Mouse (Mus musculus): ENCODE measurements around the gene Slc17a7. TPM values are rescaled to one million over a fixed set of nuclear protein-coding genes. Genes with fewer than 3 reads are reported as not detected.

Gene Slc17a7
- not detected for polyA plus RNA-seq (2014; fragmentation: Illumina TruSeq; extraction: RNeasy Lipid Tissue Mini Kit (QIAGEN cat#74804); ENCODE audit: low read depth, low replicate concordance)

DNA sequence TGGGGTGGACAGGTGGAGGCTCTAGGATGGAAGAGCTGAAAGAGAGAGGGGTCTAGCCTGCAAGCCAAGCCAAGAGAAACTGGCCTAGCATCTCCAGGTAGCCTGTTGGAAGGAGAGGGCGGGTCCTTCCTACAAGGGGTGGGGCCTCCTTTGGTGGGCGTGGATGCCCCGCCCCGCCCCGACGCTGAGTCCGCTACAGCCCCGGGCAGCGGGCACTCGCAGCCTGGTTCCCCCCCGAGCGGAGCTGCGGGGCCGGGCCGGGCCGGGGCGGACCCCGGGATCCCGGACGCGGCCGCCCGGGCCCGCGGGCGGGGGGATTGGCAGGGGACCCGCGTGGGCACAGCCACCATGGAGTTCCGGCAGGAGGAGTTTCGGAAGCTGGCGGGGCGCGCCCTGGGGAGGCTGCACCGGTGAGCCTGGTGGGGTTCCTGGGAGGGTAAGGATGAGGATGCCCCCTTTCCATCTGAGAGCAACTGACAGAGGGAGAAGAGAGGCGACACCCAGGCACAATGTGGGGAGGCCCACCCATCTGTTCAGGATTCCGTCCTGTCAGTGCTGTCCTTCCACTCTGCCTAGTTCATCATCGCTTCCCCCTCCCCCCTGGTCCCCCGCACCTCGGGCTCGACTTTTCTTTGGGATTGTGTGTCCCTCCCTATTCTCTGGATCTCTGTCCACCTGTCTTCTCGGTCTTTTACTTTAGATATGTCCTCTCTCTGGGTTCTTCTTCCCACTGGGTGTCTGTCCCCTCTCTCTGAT lies at the start of gene Slc17a7:
Gene Slc17a7 (plus strand): TSS at position 215 of the 756 bp plus-strand sequence.

GRCm38 (mm10) chr7:45124224-45125143 lies 39.3 kb upstream of the Slc17a7 start, which contains the start of gene Rps11:
Gene Rps11, minus strand, starts transcription at chr7:45124439.

GRCm38 (mm10) chr7:45128624-45129246 lies 35.0 kb upstream of the Slc17a7 start, which contains the start of gene Rpl13a:
Gene Rpl13a, minus strand, starts transcription at chr7:45128761.

DNA sequence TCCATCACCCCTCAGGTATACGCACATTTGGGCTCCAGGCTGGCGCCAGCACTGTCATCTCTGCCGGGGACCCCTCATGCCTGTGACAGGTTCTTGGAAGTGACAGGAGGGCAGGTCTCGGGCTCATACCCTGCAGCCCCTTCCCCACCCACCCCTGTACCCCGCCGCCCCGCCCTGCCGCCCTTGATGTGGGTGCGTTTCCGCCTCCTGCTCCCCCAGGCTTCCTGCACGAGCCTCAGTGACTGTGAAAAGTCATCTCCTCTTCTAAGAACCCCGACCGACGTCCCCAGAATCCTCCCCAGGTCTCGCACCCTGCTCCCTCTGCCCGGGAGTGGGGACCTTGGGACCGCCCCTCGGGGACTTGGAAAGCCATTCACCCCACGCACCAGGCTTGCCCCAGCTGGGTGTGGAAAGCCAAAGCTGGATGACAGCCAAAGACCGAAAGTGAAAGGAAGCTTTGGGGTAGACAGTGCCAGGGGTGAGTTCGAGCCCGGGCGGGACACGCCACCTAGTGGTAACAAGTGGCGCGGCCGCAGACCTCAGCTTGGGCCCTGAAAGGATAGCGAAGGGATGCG lies 27.7 kb upstream of the Slc17a7 start, which contains the start of the genes Gm45713 and Flt3l:
Gene Gm45713 (minus strand): TSS at position 239 of the 575 bp plus-strand sequence.
Gene Flt3l (minus strand): TSS at position 440 of the 575 bp plus-strand sequence.

GRCm38 (mm10) chr7:45154096-45154992 lies 9.4 kb upstream of the Slc17a7 start, which contains the start of the genes Pih1d1 and Aldh16a1:
Gene Pih1d1, plus strand, starts transcription at chr7:45154303.
Gene Aldh16a1, minus strand, starts transcription at chr7:45154584.

DNA sequence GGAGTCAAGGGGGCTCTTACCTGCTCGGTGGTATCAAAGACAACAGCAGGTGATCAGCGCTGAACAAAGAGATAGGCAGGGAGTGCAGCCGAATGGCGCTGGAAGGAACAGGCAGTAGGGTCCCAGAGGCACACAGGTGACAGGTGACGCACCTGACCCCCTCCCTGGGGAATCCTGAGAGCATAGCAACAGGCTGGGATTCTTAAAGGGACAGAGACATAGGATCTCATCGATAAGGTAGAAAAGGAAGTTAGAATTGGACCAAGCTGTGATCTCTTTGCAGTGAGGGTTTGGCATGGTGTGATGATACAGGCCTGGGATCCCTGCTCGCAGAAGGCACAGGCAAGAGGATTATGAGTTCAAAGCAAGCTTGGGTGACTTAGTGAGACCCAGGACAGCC lies 15.7 kb downstream of the Slc17a7 start, which contains the start of gene Gfy:
Gene Gfy (minus strand): TSS at position 101 of the 400 bp plus-strand sequence.

GRCm38 (mm10) chr7:45180896-45181477 lies 17.2 kb downstream of the Slc17a7 start, which contains the start of gene Pth2:
Gene Pth2, plus strand, starts transcription at chr7:45180995.

GRCm38 (mm10) chr7:45204380-45205143 lies 40.8 kb downstream of the Slc17a7 start, which contains the start of gene Ccdc155:
Gene Ccdc155, minus strand, starts transcription at chr7:45204892.

DNA sequence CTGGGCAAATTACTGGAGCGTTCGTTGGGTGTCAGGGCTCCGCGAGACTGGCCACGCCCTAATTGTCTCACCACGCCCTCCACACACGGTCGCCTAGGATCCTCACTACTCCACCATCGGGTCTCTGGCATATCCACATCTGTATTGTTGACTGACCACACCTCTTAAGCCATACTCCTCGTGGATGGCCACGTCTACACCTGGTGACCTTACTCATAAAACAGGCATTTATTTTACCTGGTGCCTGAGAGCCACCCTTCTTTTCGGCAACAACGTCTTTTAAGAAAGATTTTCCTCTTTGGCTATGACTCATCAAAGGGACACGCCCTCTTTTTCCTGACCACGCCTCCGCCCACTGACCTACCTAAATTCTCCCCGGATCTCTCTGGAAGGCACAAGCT lies 48.1 kb downstream of the Slc17a7 start, which contains the start of gene Dkkl1:
Gene Dkkl1 (minus strand): TSS at position 297 of the 401 bp plus-strand sequence.

GRCm38 (mm10) chr7:45215673-45216441 lies 52.1 kb downstream of the Slc17a7 start, which contains the start of gene Tead2:
Gene Tead2, plus strand, starts transcription at chr7:45215753.

Other genes with a start within 250 kb of the Slc17a7 start
- gene Ap2a1, start 234.5 kb upstream of the Slc17a7 start, polyA plus RNA-seq (2014; fragmentation: Illumina TruSeq; extraction: RNeasy Lipid Tissue Mini Kit (QIAGEN cat#74804); ENCODE audit: low read depth, low replicate concordance): 23.6 TPM
- gene Tsks, start 220.7 kb upstream of the Slc17a7 start, polyA plus RNA-seq (2014; fragmentation: Illumina TruSeq; extraction: RNeasy Lipid Tissue Mini Kit (QIAGEN cat#74804); ENCODE audit: low read depth, low replicate concordance): not detected
- 0.70 TPM for gene Cpt1c, start 189.1 kb upstream of the Slc17a7 start, polyA plus RNA-seq (2014; fragmentation: Illumina TruSeq; extraction: RNeasy Lipid Tissue Mini Kit (QIAGEN cat#74804); ENCODE audit: low read depth, low replicate concordance)
- gene Prmt1, start 177.4 kb upstream of the Slc17a7 start, polyA plus RNA-seq (2014; fragmentation: Illumina TruSeq; extraction: RNeasy Lipid Tissue Mini Kit (QIAGEN cat#74804); ENCODE audit: low read depth, low replicate concordance): 9.0 TPM
- gene Irf3, start 166.3 kb upstream of the Slc17a7 start, polyA plus RNA-seq (2014; fragmentation: Illumina TruSeq; extraction: RNeasy Lipid Tissue Mini Kit (QIAGEN cat#74804); ENCODE audit: low read depth, low replicate concordance): 24.6 TPM
- gene Bcl2l12, start 165.2 kb upstream of the Slc17a7 start, polyA plus RNA-seq (2014; fragmentation: Illumina TruSeq; extraction: RNeasy Lipid Tissue Mini Kit (QIAGEN cat#74804); ENCODE audit: low read depth, low replicate concordance): not detected
- 4.1 TPM for gene Scaf1, start 147.6 kb upstream of the Slc17a7 start, polyA plus RNA-seq (2014; fragmentation: Illumina TruSeq; extraction: RNeasy Lipid Tissue Mini Kit (QIAGEN cat#74804); ENCODE audit: low read depth, low replicate concordance)
- 5.8 TPM for gene Rras, start 146.0 kb upstream of the Slc17a7 start, polyA plus RNA-seq (2014; fragmentation: Illumina TruSeq; extraction: RNeasy Lipid Tissue Mini Kit (QIAGEN cat#74804); ENCODE audit: low read depth, low replicate concordance)
- gene Prr12, start 111.1 kb upstream of the Slc17a7 start, polyA plus RNA-seq (2014; fragmentation: Illumina TruSeq; extraction: RNeasy Lipid Tissue Mini Kit (QIAGEN cat#74804); ENCODE audit: low read depth, low replicate concordance): 0.41 TPM
- gene Nosip, start 101.5 kb upstream of the Slc17a7 start, polyA plus RNA-seq (2014; fragmentation: Illumina TruSeq; extraction: RNeasy Lipid Tissue Mini Kit (QIAGEN cat#74804); ENCODE audit: low read depth, low replicate concordance): 7.3 TPM
- 3.9 TPM for gene Prrg2, start 101.3 kb upstream of the Slc17a7 start, polyA plus RNA-seq (2014; fragmentation: Illumina TruSeq; extraction: RNeasy Lipid Tissue Mini Kit (QIAGEN cat#74804); ENCODE audit: low read depth, low replicate concordance)
- gene Rcn3, start 71.7 kb upstream of the Slc17a7 start, polyA plus RNA-seq (2014; fragmentation: Illumina TruSeq; extraction: RNeasy Lipid Tissue Mini Kit (QIAGEN cat#74804); ENCODE audit: low read depth, low replicate concordance): not detected
- 21.6 TPM for gene Fcgrt, start 60.1 kb upstream of the Slc17a7 start, polyA plus RNA-seq (2014; fragmentation: Illumina TruSeq; extraction: RNeasy Lipid Tissue Mini Kit (QIAGEN cat#74804); ENCODE audit: low read depth, low replicate concordance)
- 313 TPM for gene Rps11, start 39.5 kb upstream of the Slc17a7 start, polyA plus RNA-seq (2014; fragmentation: Illumina TruSeq; extraction: RNeasy Lipid Tissue Mini Kit (QIAGEN cat#74804); ENCODE audit: low read depth, low replicate concordance)
- 287 TPM for gene Rpl13a, start 35.2 kb upstream of the Slc17a7 start, polyA plus RNA-seq (2014; fragmentation: Illumina TruSeq; extraction: RNeasy Lipid Tissue Mini Kit (QIAGEN cat#74804); ENCODE audit: low read depth, low replicate concordance)
- not detected for gene Gm45713, start 27.7 kb upstream of the Slc17a7 start, polyA plus RNA-seq (2014; fragmentation: Illumina TruSeq; extraction: RNeasy Lipid Tissue Mini Kit (QIAGEN cat#74804); ENCODE audit: low read depth, low replicate concordance)
- gene Flt3l, start 27.5 kb upstream of the Slc17a7 start, polyA plus RNA-seq (2014; fragmentation: Illumina TruSeq; extraction: RNeasy Lipid Tissue Mini Kit (QIAGEN cat#74804); ENCODE audit: low read depth, low replicate concordance): 11.4 TPM
- gene Pih1d1, start 9.6 kb upstream of the Slc17a7 start, polyA plus RNA-seq (2014; fragmentation: Illumina TruSeq; extraction: RNeasy Lipid Tissue Mini Kit (QIAGEN cat#74804); ENCODE audit: low read depth, low replicate concordance): 2.8 TPM
- gene Aldh16a1, start 9.4 kb upstream of the Slc17a7 start, polyA plus RNA-seq (2014; fragmentation: Illumina TruSeq; extraction: RNeasy Lipid Tissue Mini Kit (QIAGEN cat#74804); ENCODE audit: low read depth, low replicate concordance): 2.0 TPM
- gene Gfy, start 15.6 kb downstream of the Slc17a7 start, polyA plus RNA-seq (2014; fragmentation: Illumina TruSeq; extraction: RNeasy Lipid Tissue Mini Kit (QIAGEN cat#74804); ENCODE audit: low read depth, low replicate concordance): not detected
- not detected for gene Pth2, start 17.0 kb downstream of the Slc17a7 start, polyA plus RNA-seq (2014; fragmentation: Illumina TruSeq; extraction: RNeasy Lipid Tissue Mini Kit (QIAGEN cat#74804); ENCODE audit: low read depth, low replicate concordance)
- not detected for gene Ccdc155, start 40.9 kb downstream of the Slc17a7 start, polyA plus RNA-seq (2014; fragmentation: Illumina TruSeq; extraction: RNeasy Lipid Tissue Mini Kit (QIAGEN cat#74804); ENCODE audit: low read depth, low replicate concordance)
- not detected for gene Dkkl1, start 48.2 kb downstream of the Slc17a7 start, polyA plus RNA-seq (2014; fragmentation: Illumina TruSeq; extraction: RNeasy Lipid Tissue Mini Kit (QIAGEN cat#74804); ENCODE audit: low read depth, low replicate concordance)
- gene Tead2, start 51.8 kb downstream of the Slc17a7 start, polyA plus RNA-seq (2014; fragmentation: Illumina TruSeq; extraction: RNeasy Lipid Tissue Mini Kit (QIAGEN cat#74804); ENCODE audit: low read depth, low replicate concordance): 2.2 TPM
- 0.52 TPM for gene Cd37, start 75.2 kb downstream of the Slc17a7 start, polyA plus RNA-seq (2014; fragmentation: Illumina TruSeq; extraction: RNeasy Lipid Tissue Mini Kit (QIAGEN cat#74804); ENCODE audit: low read depth, low replicate concordance)
- gene Slc6a16, start 77.1 kb downstream of the Slc17a7 start, polyA plus RNA-seq (2014; fragmentation: Illumina TruSeq; extraction: RNeasy Lipid Tissue Mini Kit (QIAGEN cat#74804); ENCODE audit: low read depth, low replicate concordance): not detected
- gene Slc6a21, start 113.6 kb downstream of the Slc17a7 start, polyA plus RNA-seq (2014; fragmentation: Illumina TruSeq; extraction: RNeasy Lipid Tissue Mini Kit (QIAGEN cat#74804); ENCODE audit: low read depth, low replicate concordance): not detected
- 0.29 TPM for gene Trpm4, start 169.8 kb downstream of the Slc17a7 start, polyA plus RNA-seq (2014; fragmentation: Illumina TruSeq; extraction: RNeasy Lipid Tissue Mini Kit (QIAGEN cat#74804); ENCODE audit: low read depth, low replicate concordance)
- gene Hrc, start 171.3 kb downstream of the Slc17a7 start, polyA plus RNA-seq (2014; fragmentation: Illumina TruSeq; extraction: RNeasy Lipid Tissue Mini Kit (QIAGEN cat#74804); ENCODE audit: low read depth, low replicate concordance): 0.87 TPM
- gene Ppfia3, start 203.1 kb downstream of the Slc17a7 start, polyA plus RNA-seq (2014; fragmentation: Illumina TruSeq; extraction: RNeasy Lipid Tissue Mini Kit (QIAGEN cat#74804); ENCODE audit: low read depth, low replicate concordance): not detected
- not detected for gene Lin7b, start 206.6 kb downstream of the Slc17a7 start, polyA plus RNA-seq (2014; fragmentation: Illumina TruSeq; extraction: RNeasy Lipid Tissue Mini Kit (QIAGEN cat#74804); ENCODE audit: low read depth, low replicate concordance)
- 77.1 TPM for gene Snrnp70, start 231.8 kb downstream of the Slc17a7 start, polyA plus RNA-seq (2014; fragmentation: Illumina TruSeq; extraction: RNeasy Lipid Tissue Mini Kit (QIAGEN cat#74804); ENCODE audit: low read depth, low replicate concordance)
- gene Kcna7, start 241.7 kb downstream of the Slc17a7 start, polyA plus RNA-seq (2014; fragmentation: Illumina TruSeq; extraction: RNeasy Lipid Tissue Mini Kit (QIAGEN cat#74804); ENCODE audit: low read depth, low replicate concordance): not detected
- gene Ntf5, start 249.7 kb downstream of the Slc17a7 start, polyA plus RNA-seq (2014; fragmentation: Illumina TruSeq; extraction: RNeasy Lipid Tissue Mini Kit (QIAGEN cat#74804); ENCODE audit: low read depth, low replicate concordance): not detected